Mouse (Mus musculus) heart, adult 2 months (tissue): ENCODE data around the gene Psmg3. TPM values are rescaled to one million over a fixed set of nuclear protein-coding genes. Genes with fewer than 3 reads are reported as not detected.

Experiments
- DNase-seq, 2 experiments: peaks; one replicate each; pipeline ENCODE4 v3.0.0; 2021
- H3K27ac ChIP-seq: fragments of 200-600 bp; 2 replicates; pipeline ENCODE4 v1.8.1; 2022
- H3K27me3 ChIP-seq: fragments of 200-500 bp; 2 replicates; pipeline ENCODE4 v1.6.1; 2012; ENCODE audit warnings: mild to moderate bottlenecking, low read length, inconsistent platforms, mixed read lengths; ENCODE audit not compliant: control insufficient read depth, insufficient read depth
- H3K36me3 ChIP-seq: fragments of 200-500 bp; 2 replicates; pipeline ENCODE4 v1.6.1; 2012; ENCODE audit warnings: low read length, inconsistent platforms; ENCODE audit not compliant: control insufficient read depth, insufficient read depth
- H3K4me1 ChIP-seq: fragments of 200-500 bp; 2 replicates; pipeline ENCODE4 v1.6.1; 2011; ENCODE audit warnings: low read length; ENCODE audit not compliant: control insufficient read depth, insufficient read depth
- H3K4me3 ChIP-seq: fragments of 200-600 bp; 2 replicates; pipeline ENCODE4 v1.8.1; 2022
- H3K79me2 ChIP-seq: fragments of 200-500 bp; replicated peaks from 2 replicates; pipeline ENCODE4 v1.6.1; 2012; ENCODE audit warnings: mild to moderate bottlenecking, inconsistent platforms, low read length, moderate library complexity, mixed read lengths; ENCODE audit not compliant: control insufficient read depth, insufficient read depth
- H3K9ac ChIP-seq: fragments of 200-500 bp; 2 replicates; pipeline ENCODE4 v1.6.1; 2012; ENCODE audit warnings: low read depth, mild to moderate bottlenecking, control low read depth, inconsistent platforms, low read length, mixed read lengths
- CTCF ChIP-seq: fragments of 200-600 bp; IDR thresholded peaks from 2 replicates; pipeline ENCODE4 v1.8.1; 2022; ENCODE audit warnings: antibody characterized with exemption, mild to moderate bottlenecking, moderate library complexity
- EP300 ChIP-seq: fragments of 200-500 bp; IDR thresholded peaks from 2 replicates; pipeline ENCODE4 v1.6.1; 2011; ENCODE audit warnings: low read depth, low read length, control low read depth; ENCODE audit not compliant: insufficient read depth
- POLR2A ChIP-seq: fragments of 200-500 bp; IDR thresholded peaks from 2 replicates; pipeline ENCODE4 v1.6.1; 2011; ENCODE audit warnings: mild to moderate bottlenecking, low read depth, low read length, control low read depth; ENCODE audit not compliant: insufficient read depth
- WGBS: fragments of 180-500 bp; shearing (Covaris S2); methylation state at CpG from one replicate; pipeline ENCODE4 v1.1.7; 2018; 5-methylcytosine and 5-hydroxymethylcytosine counted together
- intact Hi-C: fragments of 180-260 bp; cut with DNase I; formaldehyde crosslinking; loops from one replicate; pipeline ENCODE4 v1.15.1; 2025
- polyA plus RNA-seq: library from polyadenylated mRNA; depleted of rRNA; stranded (reverse); fragments of >200 nt; gene quantifications from 2 replicates; pipeline ENCODE4 v1.2.3, GENCODE M21; 2012
- total RNA-seq, 2 experiments: library from RNA; stranded (reverse); gene quantifications; 2 replicates each; pipeline ENCODE4 v1.2.3; 2021

Psmg3 gene
- total and polyA plus RNA-seq, 3 experiments = 9.9 to 15.7 (median 11.3) TPM

GRCm38 (mm10) chr5:139829384-139829783 lies 2.7 kb upstream of the Psmg3 start:
- intact Hi-C loops = no loop called here
- H3K4me3 ChIP-seq = no peak overlapping the region
- no peak overlapping the region for H3K27ac ChIP-seq
- no peak for DNase-seq
- peaks cover 5% of the 10 kb centered on the region for H3K4me1 ChIP-seq
- no peak overlapping the region for H3K9ac ChIP-seq
- WGBS = 56% methylated on average over 13 of the region's 13 CpGs
- no peak for TF ChIP-seq EP300
- TF ChIP-seq POLR2A = no peak
- no peak for TF ChIP-seq CTCF
- H3K27me3 ChIP-seq = no peaks in the 10 kb centered on the region
- no peaks in the 10 kb centered on the region for H3K36me3 ChIP-seq
- no peaks in the 10 kb centered on the region for H3K79me2 ChIP-seq

- no peaks in the 10 kb centered on the region for H3K36me3 ChIP-seq
- WGBS = 97% methylated on average over 1 of the region's 1 CpGs
- TF ChIP-seq CTCF (peak; percentile 66), EP300 (no peak)
- intact Hi-C loops = loop anchor here (2.0 kb wide), 1 partner anchor 53 kb away; the partner anchor contains the start of gene Ints1
- H3K4me3 ChIP-seq = no peak overlapping the region
- no peak for DNase-seq
- no peak overlapping the region for H3K27ac ChIP-seq
- H3K9ac ChIP-seq = no peak overlapping the region
- H3K4me1 ChIP-seq = peaks cover 5% of the 10 kb centered on the region
- H3K27me3 ChIP-seq = no peaks in the 10 kb centered on the region
- no peaks in the 10 kb centered on the region for H3K79me2 ChIP-seq
Measured at GRCm38 (mm10) chr5:139827593-139827992, 908 bp upstream of the Psmg3 start.

- Histone ChIP-seq H3K9ac (peak overlapping the region; percentile 95), H3K27ac (no peak overlapping the region; the same call in 1 of the 2 replicates), H3K79me2 (no peaks in the 10 kb centered on the region), H3K36me3 (no peaks in the 10 kb centered on the region), H3K4me1 (peaks cover 5% of the 10 kb centered on the region), H3K4me3 (peak overlapping the region; percentile 91), H3K27me3 (no peaks in the 10 kb centered on the region)
- intact Hi-C loops = loop anchor here (2.0 kb wide), 1 partner anchor 51 kb away; the partner anchor contains the start of gene Ints1
- WGBS = 31% methylated on average over 11 of the region's 11 CpGs
- DNase-seq = no peak
- no peak for TF ChIP-seq EP300
- TF ChIP-seq CTCF = no peak
- no peak for TF ChIP-seq POLR2A
Measured at GRCm38 (mm10) chr5:139825947-139826346, 738 bp downstream of the Psmg3 start.

- WGBS = 90% methylated on average over 10 of the region's 10 CpGs
- Histone ChIP-seq H3K36me3 (no peaks in the 10 kb centered on the region), H3K4me3 (no peak overlapping the region), H3K27ac (no peak overlapping the region), H3K27me3 (no peaks in the 10 kb centered on the region), H3K4me1 (peaks cover 5% of the 10 kb centered on the region), H3K79me2 (no peaks in the 10 kb centered on the region), H3K9ac (no peak overlapping the region)
- intact Hi-C loops = no loop called here
- no peak for DNase-seq
- TF ChIP-seq POLR2A = no peak
- no peak for TF ChIP-seq CTCF
- no peak for TF ChIP-seq EP300
Measured at GRCm38 (mm10) chr5:139824531-139824930, 2.2 kb downstream of the Psmg3 start.

- WGBS = 76% methylated on average over 12 of the region's 12 CpGs
- intact Hi-C loops = no loop called here
- H3K36me3 ChIP-seq = no peaks in the 10 kb centered on the region
- DNase-seq = no peak
- H3K4me3 ChIP-seq = no peak overlapping the region
- H3K4me1 ChIP-seq = peaks cover 4% of the 10 kb centered on the region
- TF ChIP-seq POLR2A (no peak), EP300 (no peak), CTCF (no peak)
- H3K27ac ChIP-seq = no peak overlapping the region
- H3K79me2 ChIP-seq = no peaks in the 10 kb centered on the region
- no peaks in the 10 kb centered on the region for H3K27me3 ChIP-seq
- H3K9ac ChIP-seq = no peak overlapping the region
Measured at GRCm38 (mm10) chr5:139821466-139822459, 4.9 kb downstream of the Psmg3 start.

GRCm38 (mm10) chr5:139819538-139820181 lies 7.0 kb downstream of the Psmg3 start, which contains the start of gene Tmem184a:
Tmem184a (minus strand) TSS chr5:139819917.
- 71% methylated on average over 9 of the region's 9 CpGs for WGBS
- H3K4me1 ChIP-seq = no peaks in the 10 kb centered on the region

More at GRCm38 (mm10) chr5:139819538-139820181, 7.0 kb downstream of the Psmg3 start, which contains the start of gene Tmem184a:
- Histone ChIP-seq H3K27me3 (no peaks in the 10 kb centered on the region), H3K79me2 (no peaks in the 10 kb centered on the region), H3K36me3 (no peaks in the 10 kb centered on the region), H3K4me3 (no peak within 1 kb of the TSS), H3K9ac (no peak within 1 kb of the TSS), H3K27ac (no peak within 1 kb of the TSS)
- TF ChIP-seq CTCF = no peak
- no peak for TF ChIP-seq EP300
- no peak for TF ChIP-seq POLR2A
- DNase-seq = no peak
- intact Hi-C loops = no loop called here
